Mouse (Mus musculus) neural tube, embryonic 11.5 days (tissue): ENCODE measurements at regions not wholly inside any gene's neighbourhood (a gene's known extent, or its start where the extent isn't known, plus 50 kb on each side); places are given as distances from the start of the nearest gene placed in this dataset.
A peak's percentile ranks its signal among the peaks of the same experiment; 100 is the strongest.

Experiments
- ATAC-seq: fragments of 200-750 bp; cut with Nextera tagmentation; 2 replicates; pipeline ENCODE4 v1.8.0; 2017; ENCODE audit warnings: moderate number of reproducible peaks, mild to moderate bottlenecking, moderate TSS enrichment, moderate library complexity; ENCODE audit not compliant: insufficient read depth, low FRiP score, low TSS enrichment
- DNase-seq: peaks from one replicate; pipeline ENCODE4 v3.0.0-alpha.2; 2015; ENCODE audit warnings: low spot score
- H3K27ac ChIP-seq: fragments of 300-500 bp; sonication (generic); 2 replicates; pipeline ENCODE4 v1.5.1; 2014; ENCODE audit warnings: low read depth, mild to moderate bottlenecking, low read length
- H3K27me3 ChIP-seq: fragments of 300-500 bp; sonication (generic); 2 replicates; pipeline ENCODE4 v1.6.1; 2014; ENCODE audit warnings: mild to moderate bottlenecking, low read length, mixed read lengths; ENCODE audit not compliant: control insufficient read depth, insufficient read depth
- H3K36me3 ChIP-seq: fragments of 300-500 bp; sonication (generic); 2 replicates; pipeline ENCODE4 v1.6.1; 2014; ENCODE audit warnings: mild to moderate bottlenecking, low read length, moderate library complexity, mixed read lengths; ENCODE audit not compliant: control insufficient read depth, insufficient read depth
- H3K4me1 ChIP-seq: fragments of 300-500 bp; sonication (generic); 2 replicates; pipeline ENCODE4 v1.6.1; 2014; ENCODE audit warnings: low read length, mixed read lengths; ENCODE audit not compliant: control insufficient read depth, insufficient read depth
- H3K4me2 ChIP-seq: fragments of 300-500 bp; sonication (generic); 2 replicates; pipeline ENCODE4 v1.6.1; 2014; ENCODE audit warnings: low read depth, mild to moderate bottlenecking, moderate library complexity
- H3K4me3 ChIP-seq: fragments of 300-500 bp; sonication (generic); 2 replicates; pipeline ENCODE4 v1.5.1; 2014; ENCODE audit warnings: low read depth, low read length
- H3K9ac ChIP-seq: fragments of 300-500 bp; sonication (generic); 2 replicates; pipeline ENCODE4 v1.6.1; 2014; ENCODE audit warnings: mild to moderate bottlenecking, low read length
- H3K9me3 ChIP-seq: fragments of 300-500 bp; sonication (generic); 2 replicates; pipeline ENCODE4 v1.6.1; 2016; ENCODE audit warnings: low read length; ENCODE audit not compliant: control insufficient read depth
- WGBS: fragments of 180-500 bp; shearing (Covaris S2); extraction: QIAGEN DNeasy Blood & Tissue Kit; methylation state at CpG from one replicate; pipeline ENCODE4 v1.1.7; 2014; 5-methylcytosine and 5-hydroxymethylcytosine counted together

GRCm38 (mm10) chr6:117271562-117272226, 103.4 kb downstream of the Cxcl12 start:
- DNase-seq, result no peak
- H3K27me3 ChIP-seq, result no peaks in the 10 kb centered on the region
- ATAC-seq, result no peak
- H3K27ac ChIP-seq, result no peak overlapping the region
- H3K36me3 ChIP-seq, result no peaks in the 10 kb centered on the region
- H3K4me2 ChIP-seq, result no peak overlapping the region
- WGBS, result 86% methylated on average over 12 of the region's 12 CpGs
- no peak overlapping the region for H3K4me3 ChIP-seq
- no peaks in the 10 kb centered on the region for H3K4me1 ChIP-seq
- H3K9me3 ChIP-seq, result no peaks in the 10 kb centered on the region
- no peak overlapping the region for H3K9ac ChIP-seq

DNA sequence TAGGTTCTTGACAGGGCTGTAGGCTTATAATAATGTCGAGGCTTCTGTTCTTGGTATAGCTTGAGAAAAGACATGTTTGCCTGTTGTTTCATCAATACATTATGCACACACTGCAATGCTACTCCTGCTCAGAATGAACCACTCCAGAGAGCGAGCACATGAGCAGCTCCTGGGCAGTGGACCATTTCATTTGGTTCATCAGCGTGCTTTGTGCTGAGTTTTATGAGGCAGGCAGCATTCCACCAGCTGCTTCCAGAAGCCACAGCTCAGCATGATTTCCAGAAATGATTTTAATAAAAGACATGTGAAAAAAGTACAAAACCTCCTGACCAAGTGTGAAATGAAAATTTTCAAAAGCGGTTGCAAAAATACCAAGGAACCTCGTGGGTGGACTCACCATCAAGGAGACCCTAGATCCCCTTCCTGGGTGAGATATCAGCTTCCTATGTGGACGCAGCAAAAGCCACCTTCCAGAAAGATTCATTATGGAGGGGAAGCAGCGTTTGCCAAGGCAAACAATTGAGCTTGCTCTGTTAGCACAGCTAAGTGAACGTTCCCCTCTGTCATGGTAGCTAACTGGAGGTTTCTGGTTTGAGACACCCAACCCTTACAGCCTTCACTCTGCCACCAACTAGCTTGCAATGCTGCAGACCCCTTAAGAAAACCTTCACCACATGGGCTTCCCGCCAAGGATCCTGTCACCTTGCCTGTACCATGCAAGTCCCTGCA, 104.1 kb downstream of the Cxcl12 start:
- no peak overlapping the region for H3K27ac ChIP-seq
- H3K9ac ChIP-seq, result no peak overlapping the region
- no peaks in the 10 kb centered on the region for H3K4me1 ChIP-seq
- no peaks in the 10 kb centered on the region for H3K36me3 ChIP-seq
- no peak overlapping the region for H3K4me3 ChIP-seq
- H3K4me2 ChIP-seq, result no peak overlapping the region
- 80% methylated on average over 9 of the region's 9 CpGs for WGBS
- ATAC-seq (no peak), DNase-seq (no peak)
- no peaks in the 10 kb centered on the region for H3K27me3 ChIP-seq
- no peaks in the 10 kb centered on the region for H3K9me3 ChIP-seq

DNA sequence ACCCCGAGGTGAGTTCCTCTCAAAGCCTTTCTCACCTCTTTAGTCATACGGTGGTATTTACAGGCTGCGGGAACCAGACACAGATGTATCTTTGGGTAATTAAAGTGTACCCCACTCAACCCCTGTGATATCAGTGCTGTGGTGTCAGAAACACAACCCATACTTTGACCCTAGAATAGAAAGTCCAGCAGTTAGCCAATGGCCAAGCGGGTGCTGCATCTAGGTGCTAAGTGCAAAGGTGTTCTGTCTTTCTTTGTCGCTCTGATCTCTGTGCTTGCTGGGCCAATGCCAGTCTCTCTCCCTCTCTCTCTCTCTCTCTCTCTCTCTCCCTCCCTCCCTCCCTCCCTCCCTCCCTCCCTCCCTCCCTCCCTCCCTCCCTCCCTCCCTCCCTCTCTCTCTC, 107.6 kb downstream of the Cxcl12 start:
- Histone ChIP-seq H3K9me3 (no peaks in the 10 kb centered on the region), H3K36me3 (no peaks in the 10 kb centered on the region), H3K9ac (no peak overlapping the region), H3K4me1 (no peaks in the 10 kb centered on the region), H3K4me2 (no peak overlapping the region), H3K4me3 (no peak overlapping the region), H3K27me3 (no peaks in the 10 kb centered on the region), H3K27ac (no peak overlapping the region)
- 89% methylated on average over 5 of the region's 5 CpGs for WGBS
- DNase-seq (no peak), ATAC-seq (no peak)

DNA sequence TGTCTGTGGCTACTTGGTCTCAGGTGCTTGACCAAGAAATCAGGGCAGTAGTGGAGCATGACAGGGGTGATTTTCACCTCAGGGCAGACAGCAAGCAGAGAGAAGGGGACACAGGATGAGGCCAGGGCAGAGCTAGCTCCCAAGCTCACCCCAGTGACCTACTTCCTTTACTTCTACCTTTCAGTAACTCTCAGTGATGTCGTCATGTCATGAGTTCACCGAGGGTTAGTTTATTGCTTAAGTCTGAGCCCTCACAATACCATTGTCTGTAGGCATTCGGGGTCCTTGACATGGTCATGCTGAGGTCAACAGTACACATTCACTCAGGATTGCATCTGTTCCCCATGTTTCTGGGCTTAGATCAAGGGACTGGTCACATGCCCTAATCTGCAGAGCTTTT, 108.5 kb downstream of the Cxcl12 start:
- H3K4me1 ChIP-seq, result no peaks in the 10 kb centered on the region
- no peak overlapping the region for H3K27ac ChIP-seq
- DNase-seq (no peak), ATAC-seq (no peak)
- H3K4me2 ChIP-seq, result no peak overlapping the region
- H3K36me3 ChIP-seq, result no peaks in the 10 kb centered on the region
- no peaks in the 10 kb centered on the region for H3K27me3 ChIP-seq
- H3K4me3 ChIP-seq, result no peak overlapping the region
- H3K9me3 ChIP-seq, result no peaks in the 10 kb centered on the region
- WGBS, result 68% methylated on average over 3 of the region's 3 CpGs
- H3K9ac ChIP-seq, result no peak overlapping the region

DNA sequence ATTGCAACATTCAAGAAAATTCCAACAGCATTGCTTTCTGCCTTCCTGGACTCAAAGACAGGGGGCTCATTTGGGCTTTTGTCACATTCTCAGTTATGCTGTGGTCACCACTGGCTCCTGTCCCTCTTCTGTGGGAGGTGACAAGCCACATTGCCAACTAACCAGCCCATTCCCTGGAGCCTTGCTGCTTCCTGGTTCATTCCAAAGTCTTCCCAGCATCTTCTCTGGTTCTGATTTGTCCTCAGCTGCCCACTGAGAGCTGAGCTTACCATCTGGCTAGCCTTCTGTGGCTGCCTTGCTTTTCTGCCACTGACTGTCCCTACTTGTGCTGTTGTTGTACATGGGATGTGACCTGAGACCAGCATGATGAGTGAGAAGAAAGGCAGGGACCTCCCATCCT, 111.0 kb downstream of the Cxcl12 start:
- no peak overlapping the region for H3K27ac ChIP-seq
- H3K9me3 ChIP-seq, result no peaks in the 10 kb centered on the region
- H3K36me3 ChIP-seq, result no peaks in the 10 kb centered on the region
- no peak overlapping the region for H3K4me3 ChIP-seq
- no peaks in the 10 kb centered on the region for H3K4me1 ChIP-seq
- DNase-seq, result no peak
- H3K4me2 ChIP-seq, result no peak overlapping the region
- H3K27me3 ChIP-seq, result no peaks in the 10 kb centered on the region
- no peak overlapping the region for H3K9ac ChIP-seq
- no peak for ATAC-seq

GRCm38 (mm10) chr6:117279786-117280411, 111.6 kb downstream of the Cxcl12 start:
- no peak overlapping the region for H3K4me3 ChIP-seq
- no peak overlapping the region for H3K9ac ChIP-seq
- WGBS, result 68% methylated on average over 14 of the region's 14 CpGs
- no peaks in the 10 kb centered on the region for H3K27me3 ChIP-seq
- no peaks in the 10 kb centered on the region for H3K9me3 ChIP-seq
- ATAC-seq (no peak), DNase-seq (peak; percentile 13)
- H3K4me2 ChIP-seq, result no peak overlapping the region
- H3K27ac ChIP-seq, result no peak overlapping the region
- H3K36me3 ChIP-seq, result no peaks in the 10 kb centered on the region
- no peaks in the 10 kb centered on the region for H3K4me1 ChIP-seq

DNA sequence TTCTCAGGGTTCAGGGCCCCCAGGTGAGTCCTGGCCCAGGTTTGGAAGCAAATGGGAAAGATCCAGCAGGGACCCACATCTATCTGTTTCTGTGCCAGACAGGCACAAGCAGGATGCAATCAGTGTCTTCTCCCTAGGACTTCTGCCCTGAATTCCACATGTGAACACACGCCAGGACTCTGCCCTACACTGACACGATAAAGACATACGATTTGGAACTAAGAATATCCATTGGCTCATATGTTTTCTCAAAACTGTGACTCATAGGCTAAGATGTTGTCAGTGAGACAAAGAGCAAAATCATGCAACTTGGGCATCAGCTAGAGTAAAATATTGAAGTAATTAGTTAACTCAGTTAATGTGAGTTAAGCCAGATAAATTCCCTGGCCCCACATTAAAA, 112.6 kb downstream of the Cxcl12 start:
- H3K9me3 ChIP-seq, result no peaks in the 10 kb centered on the region
- DNase-seq (no peak), ATAC-seq (no peak)
- no peak overlapping the region for H3K4me3 ChIP-seq
- no peaks in the 10 kb centered on the region for H3K36me3 ChIP-seq
- 88% methylated on average over 3 of the region's 3 CpGs for WGBS
- no peaks in the 10 kb centered on the region for H3K27me3 ChIP-seq
- H3K4me1 ChIP-seq, result no peaks in the 10 kb centered on the region
- H3K27ac ChIP-seq, result no peak overlapping the region
- no peak overlapping the region for H3K9ac ChIP-seq
- H3K4me2 ChIP-seq, result no peak overlapping the region

DNA sequence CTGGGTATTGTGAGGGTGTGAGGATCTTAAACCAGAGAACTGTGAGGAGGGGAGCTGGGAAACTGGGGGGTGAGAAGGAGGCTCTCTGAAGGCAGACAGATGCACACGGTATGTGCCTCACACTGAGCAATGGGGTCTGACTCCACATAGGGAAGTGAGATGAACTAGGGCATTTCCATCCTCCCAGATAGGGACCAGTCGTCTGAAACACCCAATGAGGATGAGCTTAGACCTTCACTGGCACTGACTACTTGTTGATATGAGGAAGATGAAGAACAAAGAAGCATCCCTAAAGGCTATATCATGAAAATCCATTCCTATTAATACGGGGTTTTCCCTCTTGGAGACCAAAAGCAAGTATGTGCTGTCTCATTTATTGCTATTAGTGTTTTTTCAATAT, 115.3 kb downstream of the Cxcl12 start:
- no peak overlapping the region for H3K4me3 ChIP-seq
- H3K36me3 ChIP-seq, result no peaks in the 10 kb centered on the region
- no peak for ATAC-seq
- no peaks in the 10 kb centered on the region for H3K4me1 ChIP-seq
- no peak overlapping the region for H3K4me2 ChIP-seq
- H3K27me3 ChIP-seq, result no peaks in the 10 kb centered on the region
- no peak overlapping the region for H3K27ac ChIP-seq
- WGBS, result 80% methylated on average over 3 of the region's 3 CpGs
- no peak overlapping the region for H3K9ac ChIP-seq
- no peaks in the 10 kb centered on the region for H3K9me3 ChIP-seq
- DNase-seq, result no peak
